Mouse (Mus musculus) spleen, adult 2 months (tissue): Measurements from ENCODE around the gene Plin5.

Experiments used
- CTCF ChIP-seq: fragments of 200-500 bp; IDR thresholded peaks from 2 replicates; pipeline ENCODE4 v1.5.1; 2011; ENCODE audit warnings: mild to moderate bottlenecking, inconsistent platforms; ENCODE audit not compliant: insufficient read depth, insufficient read length, insufficient replicate concordance; ENCODE audit errors: extremely low read depth
- POLR2A ChIP-seq: fragments of 200-500 bp; IDR thresholded peaks from 2 replicates; pipeline ENCODE4 v1.6.1; 2011; ENCODE audit warnings: low read depth, low read length, inconsistent platforms

- TF ChIP-seq CTCF, result no peak
- no peak for TF ChIP-seq POLR2A
These were observed 27.1 kb upstream of the Plin5 start for GRCm38 (mm10) chr17:56144546-56144945.
